Mouse (Mus musculus) MEL (cell line): ENCODE results near the gene Speg.

ENCODE experiments used
- GABPA ChIP-seq: IDR thresholded peaks from 2 replicates; pipeline ENCODE4 v1.6.1; 2012; ENCODE audit warnings: low read depth, mild to moderate bottlenecking, inconsistent platforms, low read length, improper control_type of control experiment, moderate library complexity
- NRF1 ChIP-seq: IDR thresholded peaks from 2 replicates; pipeline ENCODE4 v1.6.1; 2014; ENCODE audit warnings: low read depth, mild to moderate bottlenecking, inconsistent platforms, low read length, improper control_type of control experiment, moderate library complexity; ENCODE audit not compliant: poor library complexity, insufficient read depth, severe bottlenecking

- TF ChIP-seq NRF1: no peak
- TF ChIP-seq GABPA: no peak
Observed at GRCm38 (mm10) chr1:75458789-75459684, 83.9 kb downstream of the Speg start.
